Comparison of ENCODE assay signal across 11 mouse cellular contexts in genomic region chr4:47881560-47881959, GRCm38 (mm10).
DNase-seq lines count a peak whose midpoint lies in the region; ATAC-seq lines count a peak whose summit lies in the region.
"Had no signal": no experiment of that assay in that cellular context is flagged by ENCODE, and none has a peak within 500 bp of the region (broad histone marks: within the 10 kb centered on the region; RNA-seq: fewer than 3 reads in every experiment).

No protein-coding gene starts in this region.

- H3K27me3 ChIP-seq in neural tube, embryonic 15.5 days (replicated peaks), result no peaks in the 10 kb centered on the region
- H3K27me3 ChIP-seq: CH12.LX; heart, embryonic 15.5 days; liver, embryonic 15.5 days had no signal

- ATAC-seq in neural tube, embryonic 15.5 days (ENCODE audit: low FRiP score), result peak; percentile 61; the same call in 1 of the 2 replicates

- peak; percentile 5 for DNase-seq in left cerebral cortex, adult 11 months (ENCODE audit: low spot score)
- no peak for DNase-seq in left cerebral cortex, postnatal 4 days
- DNase-seq in cerebellum, adult 9-10 months, result peak; percentile 78
- DNase-seq in layer of hippocampus, adult 8-10 months (ENCODE audit: low spot score in 2 of 2), result peak; percentile 71 to 75
- no peak for DNase-seq in thymus, adult 18-20 months
- no peak for DNase-seq in adrenal gland, postnatal 4 days (ENCODE audit: low spot score in 2 of 2)
- DNase-seq: kidney, postnatal 14 days had no signal

- H3K4me2 ChIP-seq in neural tube, embryonic 15.5 days, result 0 out of 2 replicates have a peak overlapping the region, but pooled peaks have one; percentile 0
- H3K4me2 ChIP-seq: heart, embryonic 15.5 days; liver, embryonic 15.5 days had no signal

- peak overlapping the region; percentile 49; the same call in 1 of the 2 replicates for H3K27ac ChIP-seq in neural tube, embryonic 15.5 days (replicated peaks)
- H3K27ac ChIP-seq: heart, embryonic 15.5 days; liver, embryonic 15.5 days had no signal

- H3K4me1 ChIP-seq in neural tube, embryonic 15.5 days, result peaks cover 3% of the 10 kb centered on the region; the same call in 1 of the 2 replicates
- H3K4me1 ChIP-seq: heart, embryonic 15.5 days; liver, embryonic 15.5 days had no signal

- H3K9me3 ChIP-seq in neural tube, embryonic 15.5 days (replicated peaks), result no peaks in the 10 kb centered on the region
- H3K9me3 ChIP-seq: heart, embryonic 15.5 days; liver, embryonic 15.5 days had no signal

- H3K4me3 ChIP-seq in neural tube, embryonic 15.5 days (replicated peaks), result no peak overlapping the region
- H3K4me3 ChIP-seq: heart, embryonic 15.5 days; liver, embryonic 15.5 days had no signal

- H3K9ac ChIP-seq in neural tube, embryonic 15.5 days (replicated peaks), result no peak overlapping the region
- H3K9ac ChIP-seq: heart, embryonic 15.5 days; liver, embryonic 15.5 days had no signal

- no peaks in the 10 kb centered on the region for H3K36me3 ChIP-seq in neural tube, embryonic 15.5 days
- H3K36me3 ChIP-seq: heart, embryonic 15.5 days; liver, embryonic 15.5 days had no signal

- intact Hi-C loops in left cerebral cortex, postnatal 4 days (cut with DNase I), result no loop called here

- WGBS in neural tube, embryonic 15.5 days, result 44% methylated on average over 9 of the region's 9 CpGs

Comparison
In these comparisons a context has a peak if more than half of its experiments do, and no peak if none do; other contexts are left out.
1. DNase-seq: peak in left cerebral cortex, adult 11 months (single experiment), cerebellum, adult 9-10 months (single experiment) and layer of hippocampus, adult 8-10 months (2 of 2); none in left cerebral cortex, postnatal 4 days (single experiment), thymus, adult 18-20 months (0 of 2) and adrenal gland, postnatal 4 days (0 of 2).